Mouse (Mus musculus) ES-E14 (cell line): ENCODE measurements around the gene Hist1h3b. TPM values are rescaled to one million over a fixed set of nuclear protein-coding genes. Genes with fewer than 3 reads are reported as not detected.

ENCODE experiments used
- DNase-seq: peaks from one replicate; pipeline ENCODE4 v3.0.0-alpha.2; 2013; ENCODE audit warnings: low read depth, low spot score
- H3K27ac ChIP-seq: 2 replicates; pipeline ENCODE4 v1.5.1; 2012; ENCODE audit warnings: low read depth, mild to moderate bottlenecking, low read length, moderate library complexity, mixed read lengths; ENCODE audit not compliant: poor library complexity, insufficient read depth, severe bottlenecking
- H3K36me3 ChIP-seq: 2 replicates; pipeline ENCODE4 v1.6.1; 2012; ENCODE audit warnings: mild to moderate bottlenecking, low read length, moderate library complexity, mixed read lengths; ENCODE audit not compliant: control insufficient read depth, poor library complexity, insufficient read depth, severe bottlenecking
- H3K4me1 ChIP-seq, 2 experiments: fragments of 150-350 bp in 1 of 2; sonication (generic) in 1 of 2; 2 replicates each; pipeline ENCODE4 v1.6.1; 2012; ENCODE audit warnings: low read length in 2 of 2, mild to moderate bottlenecking in 1 of 2, mixed read lengths in 1 of 2; ENCODE audit not compliant: control insufficient read depth in 2 of 2, insufficient read depth in 2 of 2, poor library complexity in 1 of 2
- H3K4me3 ChIP-seq, 2 experiments: fragments of 150-350 bp in 1 of 2; sonication (generic) in 1 of 2; 2 replicates each; pipeline ENCODE4 v1.5.1; 2012; ENCODE audit warnings: low read length in 2 of 2, low read depth in 1 of 2, mild to moderate bottlenecking in 1 of 2, mixed read lengths in 1 of 2; ENCODE audit not compliant: insufficient read depth in 1 of 2, poor library complexity in 1 of 2, severe bottlenecking in 1 of 2
- H3K9ac ChIP-seq: 2 replicates; pipeline ENCODE4 v1.6.1; 2012; ENCODE audit warnings: low read depth, mild to moderate bottlenecking, low read length, mixed read lengths; ENCODE audit not compliant: poor library complexity, insufficient read depth, severe bottlenecking
- H3K9me3 ChIP-seq: fragments of 150-350 bp; sonication (generic); 2 replicates; pipeline ENCODE4 v1.6.1; 2012; ENCODE audit warnings: low read depth, mild to moderate bottlenecking, low read length; ENCODE audit not compliant: control insufficient read depth, insufficient read depth
- CHD2 ChIP-seq: IDR thresholded peaks from 2 replicates; pipeline ENCODE4 v1.6.1; 2014; ENCODE audit warnings: mild to moderate bottlenecking, low read depth, low read length, inconsistent platforms
- HCFC1 ChIP-seq: IDR thresholded peaks from 2 replicates; pipeline ENCODE4 v1.6.1; 2012; ENCODE audit warnings: low read length, inconsistent platforms, borderline replicate concordance; ENCODE audit not compliant: insufficient read depth
- MAFK ChIP-seq: IDR thresholded peaks from 2 replicates; pipeline ENCODE4 v1.6.1; 2014; ENCODE audit warnings: mild to moderate bottlenecking, low read depth, low read length, inconsistent platforms; ENCODE audit not compliant: insufficient read depth
- ZC3H11A ChIP-seq: IDR thresholded peaks from 2 replicates; pipeline ENCODE4 v1.6.1; 2012; ENCODE audit warnings: low read depth, mild to moderate bottlenecking, inconsistent platforms, low read length, borderline replicate concordance
- ZNF384 ChIP-seq: IDR thresholded peaks from 2 replicates; pipeline ENCODE4 v1.6.1; 2012; ENCODE audit warnings: low read depth, low read length, inconsistent platforms
- in situ Hi-C, 2 experiments: fragments of 600-800 bp; cut with MboI; formaldehyde crosslinking; loops; one replicate each; pipeline ENCODE4 v1.15.1; 2025; ENCODE audit warnings: low sequenced_read_pairs in 2 of 2, inconsistent platforms in 1 of 2; ENCODE audit not compliant: unreplicated experiment in 2 of 2
- total RNA-seq: library from RNA; depleted of rRNA; stranded (reverse); fragments of 300-350 nt; gene quantifications from 2 replicates; pipeline ENCODE4 v1.2.3, GENCODE M21; 2012; rRNA removed

Gene Hist1h3b
- total RNA-seq, 1 experiment = 954 TPM

GRCm38 (mm10) chr13:23799405-23799804 lies 47.3 kb downstream of the Hist1h3b start:
- Histone ChIP-seq H3K9me3 (no peaks in the 10 kb centered on the region), H3K9ac (no peak overlapping the region), H3K36me3 (no peaks in the 10 kb centered on the region), H3K27ac (no peak overlapping the region), H3K4me3 (no peak overlapping the region), H3K4me1 (no peaks in the 10 kb centered on the region)
- TF ChIP-seq ZNF384 (no peak), HCFC1 (no peak), CHD2 (no peak), MAFK (no peak), ZC3H11A (no peak)
- in situ Hi-C loops = loop anchor here in 1 of 2 experiments (25.0 kb wide), 1 partner anchor 513 kb away; no protein-coding TSS in a partner anchor
- DNase-seq = no peak

Other genes starting within 250 kb of the Hist1h3b start
- gene Hist1h4h, start 221.2 kb upstream of the Hist1h3b start, total RNA-seq = 2,382 and 2,804 TPM in 2 replicates
- 1,402 and 1,887 TPM in 2 replicates for gene Hist1h2af, start 218.4 kb upstream of the Hist1h3b start, total RNA-seq
- 436 and 621 TPM in 2 replicates for gene Hist1h3g, start 216.8 kb upstream of the Hist1h3b start, total RNA-seq
- 98.5 and 146 TPM in 2 replicates for gene Hist1h2bh, start 208.9 kb upstream of the Hist1h3b start, total RNA-seq
- gene Hist1h3f, start 208.2 kb upstream of the Hist1h3b start, total RNA-seq = 245 and 289 TPM in 2 replicates
- gene Hist1h4f, start 200.6 kb upstream of the Hist1h3b start, total RNA-seq = 1,886 and 2,172 TPM in 2 replicates
- gene Hist1h1d, start 199.0 kb upstream of the Hist1h3b start, total RNA-seq = 68.4 and 97.6 TPM in 2 replicates
- 792 and 864 TPM in 2 replicates for gene Hist1h3e, start 189.9 kb upstream of the Hist1h3b start, total RNA-seq
- gene Hist1h2ae, start 181.0 kb upstream of the Hist1h3b start, total RNA-seq = 587 and 755 TPM in 2 replicates
- 1,383 and 2,074 TPM in 2 replicates for gene Hist1h2bg, start 180.9 kb upstream of the Hist1h3b start, total RNA-seq
- 677 and 970 TPM in 2 replicates for gene Hist1h2bf, start 178.1 kb upstream of the Hist1h3b start, total RNA-seq
- gene Hist1h2ad, start 177.9 kb upstream of the Hist1h3b start, total RNA-seq = 1,000 and 1,148 TPM in 2 replicates
- 80.2 and 103 TPM in 2 replicates for gene Hist1h3d, start 176.5 kb upstream of the Hist1h3b start, total RNA-seq
- 713 and 869 TPM in 2 replicates for gene Hist1h4d, start 170.7 kb upstream of the Hist1h3b start, total RNA-seq
- 119 and 195 TPM in 2 replicates for gene Hist1h2be, start 131.1 kb upstream of the Hist1h3b start, total RNA-seq
- gene Hist1h1e, start 129.7 kb upstream of the Hist1h3b start, total RNA-seq = 131 and 207 TPM in 2 replicates
- gene Hist1h2ac, start 68.3 kb upstream of the Hist1h3b start, total RNA-seq = 112 and 141 TPM in 2 replicates
- gene Hist1h2bc, start 68.1 kb upstream of the Hist1h3b start, total RNA-seq = 355 and 545 TPM in 2 replicates
- 7.7 and 13.3 TPM in 2 replicates for gene Hist1h1t, start 56.5 kb upstream of the Hist1h3b start, total RNA-seq
- gene Hist1h4c, start 53.8 kb upstream of the Hist1h3b start, total RNA-seq = 326 and 496 TPM in 2 replicates
- 1.1 and 1.5 TPM in 2 replicates for gene Hfe, start 41.4 kb upstream of the Hist1h3b start, total RNA-seq
- gene Hist1h1c, start 13.5 kb upstream of the Hist1h3b start, total RNA-seq = 379 and 496 TPM in 2 replicates
- gene Hist1h3c, start 6.7 kb upstream of the Hist1h3b start, total RNA-seq = 970 and 1,161 TPM in 2 replicates
- gene Hist1h2bb, start 5.5 kb upstream of the Hist1h3b start, total RNA-seq = 1,224 and 1,736 TPM in 2 replicates
- gene Hist1h2ab, start 1.1 kb upstream of the Hist1h3b start, total RNA-seq = 2,399 and 2,956 TPM in 2 replicates
- 1,054 and 1,339 TPM in 2 replicates for gene Hist1h4b, start 4.7 kb downstream of the Hist1h3b start, total RNA-seq
- 1,331 and 1,744 TPM in 2 replicates for gene Hist1h4a, start 9.0 kb downstream of the Hist1h3b start, total RNA-seq
- 470 and 728 TPM in 2 replicates for gene Hist1h3a, start 10.1 kb downstream of the Hist1h3b start, total RNA-seq
- 1,149 and 1,468 TPM in 2 replicates for gene Hist1h1a, start 11.4 kb downstream of the Hist1h3b start, total RNA-seq
- gene Trim38, start 17.6 kb downstream of the Hist1h3b start, total RNA-seq = 0.21 and 0.40 TPM in 2 replicates
- not detected in 2 replicates for gene Slc17a2, start 54.7 kb downstream of the Hist1h3b start, total RNA-seq
- not detected in 2 replicates for gene Slc17a3, start 87.2 kb downstream of the Hist1h3b start, total RNA-seq
- gene Slc17a1, start 115.5 kb downstream of the Hist1h3b start, total RNA-seq = not detected in 2 replicates
- not detected in 2 replicates for gene Slc17a4, start 162.7 kb downstream of the Hist1h3b start, total RNA-seq
- gene Hist1h2ba, start 181.9 kb downstream of the Hist1h3b start, total RNA-seq = 37.2 and 67.4 TPM in 2 replicates
- gene Hist1h2aa, start 182.2 kb downstream of the Hist1h3b start, total RNA-seq = 140 and 167 TPM in 2 replicates
- gene Scgn, start 238.9 kb downstream of the Hist1h3b start, total RNA-seq = not detected in 2 replicates